Mouse (Mus musculus) bone marrow, adult 2 months (tissue): ENCODE data around the gene Polr2l.

Experiments used
- CTCF ChIP-seq: fragments of 200-500 bp; IDR thresholded peaks from 2 replicates; pipeline ENCODE4 v1.5.1; 2011; ENCODE audit warnings: low read length, control low read depth; ENCODE audit not compliant: control insufficient read depth, insufficient read depth
- POLR2A ChIP-seq: fragments of 200-500 bp; IDR thresholded peaks from 2 replicates; pipeline ENCODE4 v1.6.1; 2011; ENCODE audit warnings: low read depth, mild to moderate bottlenecking, control low read depth, low read length, borderline replicate concordance; ENCODE audit not compliant: control insufficient read depth

GRCm38 (mm10) chr7:141480842-141481497 lies 6.0 kb upstream of the Polr2l start:
- TF ChIP-seq CTCF (peak; percentile 97), POLR2A (no peak)
